ENCODE assay signal across 8 mouse cellular contexts in genomic region chr17:24670246-24670844, GRCm38 (mm10). TPM values are rescaled to one million over a fixed set of nuclear protein-coding genes. Genes with fewer than 3 reads are reported as not detected.
DNase-seq lines count a peak whose midpoint lies in the region; ATAC-seq and TF ChIP-seq lines count a peak whose summit lies in the region.

No protein-coding gene starts in this region.

- H3K36me3 ChIP-seq in kidney, postnatal 0 days (ENCODE audit: insufficient read depth, low read length), result no peaks in the 10 kb centered on the region
- H3K36me3 ChIP-seq in hindbrain, embryonic 15.5 days, result no peaks in the 10 kb centered on the region
- H3K36me3 ChIP-seq in midbrain, postnatal 0 days (ENCODE audit: insufficient read depth, low read length), result no peaks in the 10 kb centered on the region

- no peaks in the 10 kb centered on the region for H3K9me3 ChIP-seq in kidney, postnatal 0 days (replicated peaks; ENCODE audit: low read length)
- H3K9me3 ChIP-seq in hindbrain, embryonic 15.5 days, result no peaks in the 10 kb centered on the region
- no peaks in the 10 kb centered on the region for H3K9me3 ChIP-seq in midbrain, postnatal 0 days (ENCODE audit: low read length)

- ATAC-seq in kidney, postnatal 0 days (replicated peaks; ENCODE audit: low FRiP score, low read depth), result no peak
- ATAC-seq in hindbrain, embryonic 15.5 days (ENCODE audit: low FRiP score, low read depth), result no peak
- no peak for ATAC-seq in midbrain, postnatal 0 days (ENCODE audit: low FRiP score)

- H3K9ac ChIP-seq in kidney, postnatal 0 days (ENCODE audit: low read depth, low read length), result peak overlapping the region; percentile 93
- H3K9ac ChIP-seq in hindbrain, embryonic 15.5 days, result peak overlapping the region; percentile 97
- H3K9ac ChIP-seq in midbrain, postnatal 0 days (replicated peaks; ENCODE audit: low read length, poor library complexity, severe bottlenecking), result peak overlapping the region; percentile 83

- TF ChIP-seq CTCF in kidney, postnatal 0 days (IDR thresholded peaks at IDR 0.05; ENCODE audit: low read depth), result no peak
- no peak for TF ChIP-seq CTCF in cortical plate, adult 2 months (IDR thresholded peaks at IDR 0.05; ENCODE audit: extremely low read depth, insufficient read depth, low read length)
- TF ChIP-seq CTCF in midbrain, postnatal 0 days (IDR thresholded peaks at IDR 0.05), result no peak

- peak overlapping the region; percentile 98 for H3K4me3 ChIP-seq in kidney, postnatal 0 days (replicated peaks; ENCODE audit: low read depth, low read length)
- peak overlapping the region; percentile 50 for H3K4me3 ChIP-seq in cortical plate, adult 2 months (ENCODE audit: insufficient read depth, low read length)
- H3K4me3 ChIP-seq in hindbrain, embryonic 15.5 days, result peak overlapping the region; percentile 95
- H3K4me3 ChIP-seq in midbrain, postnatal 0 days (ENCODE audit: low read depth, low read length), result peak overlapping the region; percentile 86

- H3K4me2 ChIP-seq in kidney, postnatal 0 days (ENCODE audit: low read length), result peak overlapping the region; percentile 74
- peak overlapping the region; percentile 73 for H3K4me2 ChIP-seq in hindbrain, embryonic 15.5 days
- peak overlapping the region; percentile 69 for H3K4me2 ChIP-seq in midbrain, postnatal 0 days (ENCODE audit: low read depth, low read length, poor library complexity, severe bottlenecking)

- no peak for TF ChIP-seq POLR2A in cortical plate, adult 2 months (IDR thresholded peaks at IDR 0.05; ENCODE audit: extremely low read depth, insufficient read depth, low read length)

- peaks cover 21% of the 10 kb centered on the region for H3K4me1 ChIP-seq in kidney, postnatal 0 days (replicated peaks; ENCODE audit: insufficient read depth, low read length)
- peaks cover 7% of the 10 kb centered on the region for H3K4me1 ChIP-seq in cortical plate, adult 2 months (ENCODE audit: control insufficient read depth, insufficient read depth, low read length)
- H3K4me1 ChIP-seq in hindbrain, embryonic 15.5 days (replicated peaks), result peaks cover 36% of the 10 kb centered on the region
- peaks cover 15% of the 10 kb centered on the region; the same call in 1 of the 2 replicates for H3K4me1 ChIP-seq in midbrain, postnatal 0 days (ENCODE audit: insufficient read depth, low read length)

- no peaks in the 10 kb centered on the region for H3K27me3 ChIP-seq in kidney, postnatal 0 days (ENCODE audit: insufficient read depth, low read length)
- H3K27me3 ChIP-seq in hindbrain, embryonic 15.5 days, result no peaks in the 10 kb centered on the region
- H3K27me3 ChIP-seq in midbrain, postnatal 0 days (ENCODE audit: insufficient read depth, low read length), result no peaks in the 10 kb centered on the region

- DNase-seq in kidney, postnatal 0 days (ENCODE audit: low spot score), result no peak
- DNase-seq in kidney, adult 8-10 months, result no peak
- no peak for DNase-seq in midbrain, postnatal 0 days (ENCODE audit: low spot score)
- DNase-seq in thymus, postnatal 14 days, result no peak
- DNase-seq in MN1 (ENCODE audit: low spot score), result no peak
- DNase-seq in right cerebral cortex, postnatal 4 days, result no peak

- 6% methylated on average over 8 of the region's 8 CpGs for WGBS in kidney, postnatal 0 days
- WGBS in hindbrain, embryonic 15.5 days, result 13% methylated on average over 8 of the region's 8 CpGs
- 14% methylated on average over 8 of the region's 8 CpGs for WGBS in midbrain, postnatal 0 days

- H3K27ac ChIP-seq in kidney, postnatal 0 days, result peak overlapping the region; percentile 89
- no peak overlapping the region for H3K27ac ChIP-seq in cortical plate, adult 2 months (ENCODE audit: insufficient read depth, low read length)
- peak overlapping the region; percentile 85 for H3K27ac ChIP-seq in hindbrain, embryonic 15.5 days (replicated peaks)
- H3K27ac ChIP-seq in midbrain, postnatal 0 days (ENCODE audit: low read depth, low read length), result peak overlapping the region; percentile 82

RNA-seq across cellular contexts. Expression of gene Zfp598, which starts 0.9 kb away (rescaled TPM):
- 17.5 and 18.1 TPM in 2 replicates for polyA plus RNA-seq in kidney, postnatal 0 days (2015; fragmentation: Nextera tagmentation; extraction: Ambion mirVana)
- polyA plus RNA-seq in cortical plate, adult 2 months (2012; rRNA removed), result 53.5 and 53.6 TPM in 2 replicates
- polyA plus RNA-seq in hindbrain, embryonic 15.5 days (2015; fragmentation: Nextera tagmentation; extraction: Ambion mirVana), result 20.6 and 24.5 TPM in 2 replicates
- total RNA-seq in midbrain, postnatal 0 days (2014; rRNA removed), result 36.4 and 40.0 TPM in 2 replicates
- polyA plus RNA-seq in midbrain, postnatal 0 days (2015; fragmentation: Nextera tagmentation; extraction: Ambion mirVana), result 15.7 and 16.4 TPM in 2 replicates

RNA-seq across cellular contexts. Expression of gene Npw, which starts 12.1 kb away (rescaled TPM):
- polyA plus RNA-seq in kidney, postnatal 0 days (2015; fragmentation: Nextera tagmentation; extraction: Ambion mirVana), result 0.32 and 0.38 TPM in 2 replicates
- polyA plus RNA-seq in cortical plate, adult 2 months (2012; rRNA removed), result 0.34 and 0.50 TPM in 2 replicates
- 0.31 and 0.54 TPM in 2 replicates for polyA plus RNA-seq in hindbrain, embryonic 15.5 days (2015; fragmentation: Nextera tagmentation; extraction: Ambion mirVana)
- not detected in 2 replicates for total RNA-seq in midbrain, postnatal 0 days (2014; rRNA removed)
- polyA plus RNA-seq in midbrain, postnatal 0 days (2015; fragmentation: Nextera tagmentation; extraction: Ambion mirVana), result 0.59 and 0.86 TPM in 2 replicates

RNA-seq across cellular contexts. Expression of gene Syngr3, which starts 19.4 kb away (rescaled TPM):
- polyA plus RNA-seq in kidney, postnatal 0 days (2015; fragmentation: Nextera tagmentation; extraction: Ambion mirVana), result 1.4 and 1.7 TPM in 2 replicates
- 177 and 184 TPM in 2 replicates for polyA plus RNA-seq in cortical plate, adult 2 months (2012; rRNA removed)
- polyA plus RNA-seq in hindbrain, embryonic 15.5 days (2015; fragmentation: Nextera tagmentation; extraction: Ambion mirVana), result 234 and 241 TPM in 2 replicates
- 330 and 376 TPM in 2 replicates for total RNA-seq in midbrain, postnatal 0 days (2014; rRNA removed)
- 334 and 375 TPM in 2 replicates for polyA plus RNA-seq in midbrain, postnatal 0 days (2015; fragmentation: Nextera tagmentation; extraction: Ambion mirVana)

RNA-seq across cellular contexts. Expression of gene Slc9a3r2, which starts 20.2 kb away (rescaled TPM):
- polyA plus RNA-seq in kidney, postnatal 0 days (2015; fragmentation: Nextera tagmentation; extraction: Ambion mirVana), result 141 and 145 TPM in 2 replicates
- 68.2 and 69.0 TPM in 2 replicates for polyA plus RNA-seq in cortical plate, adult 2 months (2012; rRNA removed)
- polyA plus RNA-seq in hindbrain, embryonic 15.5 days (2015; fragmentation: Nextera tagmentation; extraction: Ambion mirVana), result 55.5 and 57.0 TPM in 2 replicates
- total RNA-seq in midbrain, postnatal 0 days (2014; rRNA removed), result 61.7 and 62.8 TPM in 2 replicates
- 52.1 and 52.7 TPM in 2 replicates for polyA plus RNA-seq in midbrain, postnatal 0 days (2015; fragmentation: Nextera tagmentation; extraction: Ambion mirVana)

RNA-seq across cellular contexts. Expression of gene Gfer, which starts 25.6 kb away (rescaled TPM):
- polyA plus RNA-seq in kidney, postnatal 0 days (2015; fragmentation: Nextera tagmentation; extraction: Ambion mirVana), result 43.3 and 47.6 TPM in 2 replicates
- 21.1 and 21.5 TPM in 2 replicates for polyA plus RNA-seq in cortical plate, adult 2 months (2012; rRNA removed)
- polyA plus RNA-seq in hindbrain, embryonic 15.5 days (2015; fragmentation: Nextera tagmentation; extraction: Ambion mirVana), result 36.5 and 36.6 TPM in 2 replicates
- 28.0 and 44.3 TPM in 2 replicates for total RNA-seq in midbrain, postnatal 0 days (2014; rRNA removed)
- polyA plus RNA-seq in midbrain, postnatal 0 days (2015; fragmentation: Nextera tagmentation; extraction: Ambion mirVana), result 36.7 and 39.4 TPM in 2 replicates

Comparison
In these comparisons a context has a peak if more than half of its experiments do, and no peak if none do; other contexts are left out.
1. RNA of gene Syngr3, which starts 19.4 kb away (polyA plus RNA-seq): 334 to 375 TPM in midbrain, postnatal 0 days, 234 to 241 TPM in hindbrain, embryonic 15.5 days and 177 to 184 TPM in cortical plate, adult 2 months; 1.4 to 1.7 TPM in kidney, postnatal 0 days; every median in the first group is over 10 times any median in the second.
2. Peak in every context shown above with its lines, with median percentiles within 50 percentile points of each other: H3K4me2 ChIP-seq, H3K4me3 ChIP-seq and H3K9ac ChIP-seq.